Mouse (Mus musculus) heart, postnatal 0 days (tissue): Measurements from ENCODE around the gene Gm11938.

Source experiments
- CTCF ChIP-seq: IDR thresholded peaks from 2 replicates; pipeline ENCODE4 v1.5.1; 2016; ENCODE audit warnings: antibody characterized with exemption, control low read depth, low read depth
- EP300 ChIP-seq: IDR thresholded peaks from 2 replicates; pipeline ENCODE4 v1.6.1; 2016; ENCODE audit warnings: antibody characterized with exemption, low read depth

DNA sequence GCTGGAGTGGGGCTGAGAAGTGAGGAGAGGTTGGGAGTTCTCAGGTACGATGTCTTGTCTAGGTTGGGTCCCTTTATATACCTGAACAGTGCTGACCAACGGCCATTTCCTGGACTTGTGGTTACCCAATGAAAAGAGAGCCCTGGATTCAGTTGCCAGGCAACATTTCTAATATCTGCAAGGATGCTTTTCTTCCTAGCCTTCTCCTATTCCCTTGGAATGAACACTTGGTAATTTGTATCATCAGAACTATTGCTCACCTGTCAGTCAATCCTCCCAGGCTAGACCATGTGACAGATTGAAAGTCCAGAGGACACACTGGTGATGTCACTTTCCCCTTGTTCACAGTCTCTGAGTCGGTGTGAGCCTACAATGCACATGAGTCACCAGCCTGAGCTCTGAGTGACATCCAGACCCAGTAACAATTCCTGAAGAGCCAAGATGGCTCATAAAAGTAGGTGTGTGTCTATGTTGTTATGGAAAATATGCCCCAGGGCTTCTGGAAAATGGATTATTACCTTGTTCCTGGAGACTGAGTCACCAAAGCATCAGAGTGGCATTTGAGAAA lies 11.8 kb upstream of the Gm11938 start, which contains the start of gene Krtap2-4:
- TF ChIP-seq CTCF (no peak), EP300 (no peak)
